Mouse (Mus musculus) heart, adult 8-10 months (tissue): Measurements from ENCODE around the gene Arhgef28. TPM values are rescaled to one million over a fixed set of nuclear protein-coding genes. Genes with fewer than 3 reads are reported as not detected.

ENCODE experiments used
- DNase-seq: peaks from one replicate; pipeline ENCODE4 v3.0.0; 2022; ENCODE audit warnings: low spot score
- total RNA-seq, 4 experiments: library from RNA; stranded (reverse); gene quantifications; 2 replicates each; pipeline ENCODE4 v1.2.4; 2022

The Arhgef28 gene
- total RNA-seq, 4 experiments from 2014 or later: 4.6 to 6.7 (median 5.6) TPM

- no peak for DNase-seq
Observed at GRCm38 (mm10) chr13:97918117-97918900, 287.9 kb downstream of the Arhgef28 start.

- no peak for DNase-seq
Observed at GRCm38 (mm10) chr13:97911013-97911412, 295.2 kb downstream of the Arhgef28 start.

- DNase-seq: no peak
Observed at GRCm38 (mm10) chr13:97902821-97903220, 303.4 kb downstream of the Arhgef28 start.

DNA sequence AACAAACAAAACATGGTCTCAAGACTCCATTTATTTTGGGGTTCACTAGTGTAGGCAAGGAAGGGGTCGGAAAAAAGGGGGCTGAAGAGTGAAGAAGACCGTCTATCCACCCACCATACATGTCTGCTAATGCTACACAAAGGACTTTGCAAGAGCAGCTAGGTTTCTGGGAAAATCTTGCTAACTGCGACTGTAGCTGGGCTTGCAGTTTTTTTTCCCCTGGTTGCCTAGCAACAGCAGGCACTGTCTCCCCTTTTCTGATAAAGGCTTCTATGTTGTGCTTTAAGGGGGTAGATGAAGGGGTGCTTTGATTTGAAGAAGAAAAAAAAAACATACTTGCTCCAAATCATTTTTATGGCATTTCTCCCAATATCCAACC, 305.9 kb downstream of the Arhgef28 start:
- DNase-seq: no peak

DNA sequence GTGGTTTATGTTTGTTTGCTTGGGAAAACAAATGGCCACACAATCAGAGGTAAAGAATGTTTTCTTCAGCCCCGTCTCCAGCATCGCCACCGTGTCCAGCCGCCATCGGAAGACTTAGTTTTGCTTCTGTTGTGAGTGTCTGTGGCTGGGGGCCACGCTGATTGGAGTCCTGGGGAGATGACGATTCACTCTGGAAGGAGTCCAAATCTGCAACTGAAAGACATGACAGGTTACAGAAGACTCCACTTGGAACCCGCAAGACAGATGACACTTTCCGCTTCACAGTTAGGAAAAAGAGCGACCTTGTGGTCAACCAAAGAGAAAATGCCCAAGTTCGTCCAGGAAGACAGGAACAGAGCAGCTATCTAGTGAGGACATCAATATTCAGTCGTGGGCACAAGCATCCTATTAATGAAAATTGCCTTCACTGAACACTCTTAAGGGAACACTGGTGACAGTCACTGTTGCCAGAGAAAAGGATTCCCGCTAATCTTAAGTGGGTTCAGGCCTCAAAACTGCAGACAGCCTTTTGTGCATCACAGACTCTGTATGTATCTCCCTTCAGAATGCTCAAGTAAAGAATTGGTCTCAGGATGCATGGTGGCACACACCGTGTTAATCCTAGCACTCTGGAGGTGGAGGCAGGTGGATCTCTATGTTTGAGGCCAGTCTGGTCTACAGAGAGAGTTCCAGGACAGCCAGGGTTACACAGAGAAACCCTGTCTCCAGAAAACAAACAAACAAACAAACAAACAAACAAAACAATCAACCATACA, 306.4 kb downstream of the Arhgef28 start:
- DNase-seq: no peak

DNA sequence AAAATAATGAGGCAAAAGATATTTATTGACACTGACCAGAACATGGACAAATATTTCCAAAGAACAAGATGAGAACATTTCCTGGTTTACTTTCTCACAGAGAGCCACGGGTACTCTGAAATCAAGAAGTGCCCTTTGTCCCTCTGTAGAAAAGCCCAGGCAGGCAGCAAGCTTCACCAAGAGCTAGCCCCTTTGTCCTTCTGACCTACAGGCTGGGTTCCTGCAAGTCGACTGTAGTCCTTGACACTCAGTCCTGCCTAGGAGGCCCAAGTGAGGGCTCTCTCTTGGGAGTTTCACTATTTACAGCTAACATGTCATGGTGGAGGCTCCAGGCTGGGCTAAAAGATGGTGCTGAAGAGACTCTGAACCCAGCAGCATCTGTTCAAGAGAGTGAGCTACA, 307.6 kb downstream of the Arhgef28 start:
- no peak for DNase-seq

- DNase-seq: no peak
Observed at GRCm38 (mm10) chr13:97893031-97893825, 313.0 kb downstream of the Arhgef28 start.

GRCm38 (mm10) chr13:97892089-97892884, 314.0 kb downstream of the Arhgef28 start:
- DNase-seq: no peak

GRCm38 (mm10) chr13:97888046-97888445, 318.2 kb downstream of the Arhgef28 start:
- DNase-seq: no peak

- DNase-seq: no peak
Observed at GRCm38 (mm10) chr13:97887558-97887957, 318.7 kb downstream of the Arhgef28 start.

DNA sequence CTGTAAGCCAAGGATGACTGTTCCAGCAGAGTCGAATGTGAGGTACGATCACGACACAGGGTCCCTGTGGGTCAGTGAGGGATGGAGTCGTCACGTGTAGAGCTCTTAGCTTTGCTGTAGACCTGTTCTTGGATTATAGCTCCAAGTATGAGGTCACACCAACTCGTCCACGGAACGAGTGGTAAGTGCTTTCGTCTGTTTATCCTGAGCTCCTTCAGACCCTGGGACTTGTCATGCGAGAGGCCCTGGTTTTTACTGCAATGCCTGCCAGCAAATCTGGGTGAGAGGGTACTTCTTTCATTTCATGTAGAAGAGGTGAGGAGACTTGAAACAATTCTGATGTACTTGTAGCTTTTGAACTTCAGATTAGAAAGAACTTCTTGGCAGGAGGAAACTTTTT, 322.6 kb downstream of the Arhgef28 start:
- no peak for DNase-seq

DNA sequence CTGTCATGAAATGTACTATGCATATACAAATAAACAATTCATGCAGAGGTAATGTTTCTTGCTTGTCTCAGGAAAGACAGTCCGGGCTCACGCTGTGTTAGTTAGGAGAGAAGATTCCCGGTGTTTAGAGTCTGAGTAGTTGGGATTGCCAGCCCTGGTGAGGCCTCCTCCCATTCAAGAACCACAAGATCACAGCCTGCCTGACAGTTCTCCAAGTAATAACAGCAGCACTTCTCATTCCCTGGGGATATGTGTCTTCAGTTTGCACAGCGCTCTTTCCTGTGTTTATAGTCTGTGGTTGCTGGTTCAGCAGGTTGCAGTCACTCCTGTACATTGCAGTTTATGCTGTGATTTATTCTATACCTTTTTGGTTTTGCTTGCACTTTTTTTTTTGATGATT, 329.8 kb downstream of the Arhgef28 start:
- no peak for DNase-seq

- no peak for DNase-seq
Observed at GRCm38 (mm10) chr13:97876031-97876430, 330.2 kb downstream of the Arhgef28 start.

GRCm38 (mm10) chr13:97869428-97869827, 336.8 kb downstream of the Arhgef28 start:
- no peak for DNase-seq

DNA sequence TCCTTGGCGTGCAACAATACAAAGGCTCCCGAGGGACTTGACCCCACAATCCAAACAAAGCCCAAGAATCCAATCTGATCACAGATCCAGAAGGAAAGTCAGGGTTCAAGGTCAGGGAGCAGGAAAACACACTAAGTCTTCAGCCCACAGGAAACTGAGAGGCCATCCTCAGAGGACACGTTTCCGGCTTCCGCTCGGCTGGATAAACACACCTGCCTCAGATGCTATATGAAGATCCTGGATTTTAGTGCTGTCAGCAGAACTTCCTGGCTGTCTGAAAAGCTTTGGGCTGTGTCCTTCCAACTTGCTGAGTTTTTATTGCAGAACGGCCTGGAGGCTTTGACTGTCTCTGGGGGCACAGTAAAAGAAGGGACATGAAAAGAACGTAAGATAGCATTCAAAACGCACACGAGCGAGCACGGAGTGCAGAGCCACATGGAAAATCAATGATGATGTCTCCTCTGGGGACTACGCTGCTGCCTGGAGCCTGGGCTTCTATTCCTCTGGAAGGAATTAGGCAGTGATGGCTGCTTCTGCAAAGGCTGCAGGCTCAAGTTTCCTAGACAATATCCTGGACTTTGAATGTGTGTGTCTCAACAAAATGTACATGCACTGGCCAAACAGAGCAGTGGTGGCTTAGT, 338.8 kb downstream of the Arhgef28 start:
- no peak for DNase-seq

DNA sequence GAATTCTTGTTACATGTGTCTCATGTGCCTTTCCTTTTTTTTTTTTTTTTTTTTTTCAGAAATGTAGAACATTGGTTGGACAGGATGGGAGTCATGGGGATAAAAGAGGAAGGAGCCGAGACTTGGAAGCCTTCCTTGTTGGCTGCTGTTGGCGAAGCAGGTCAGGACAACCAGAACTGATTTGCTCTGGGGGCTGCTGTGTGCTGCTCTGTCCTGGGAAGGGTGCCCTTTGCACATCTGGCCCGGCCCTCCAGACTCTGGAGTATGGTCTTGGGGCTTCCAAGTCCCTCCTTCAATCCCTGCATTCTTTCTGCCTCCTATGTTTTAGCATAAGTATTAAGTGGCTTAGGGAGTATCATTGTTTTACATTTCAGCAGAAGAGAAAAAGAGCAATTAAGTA, 347.2 kb downstream of the Arhgef28 start:
- DNase-seq: peak; percentile 60

GRCm38 (mm10) chr13:97857860-97858259, 348.4 kb downstream of the Arhgef28 start:
- DNase-seq: no peak

DNA sequence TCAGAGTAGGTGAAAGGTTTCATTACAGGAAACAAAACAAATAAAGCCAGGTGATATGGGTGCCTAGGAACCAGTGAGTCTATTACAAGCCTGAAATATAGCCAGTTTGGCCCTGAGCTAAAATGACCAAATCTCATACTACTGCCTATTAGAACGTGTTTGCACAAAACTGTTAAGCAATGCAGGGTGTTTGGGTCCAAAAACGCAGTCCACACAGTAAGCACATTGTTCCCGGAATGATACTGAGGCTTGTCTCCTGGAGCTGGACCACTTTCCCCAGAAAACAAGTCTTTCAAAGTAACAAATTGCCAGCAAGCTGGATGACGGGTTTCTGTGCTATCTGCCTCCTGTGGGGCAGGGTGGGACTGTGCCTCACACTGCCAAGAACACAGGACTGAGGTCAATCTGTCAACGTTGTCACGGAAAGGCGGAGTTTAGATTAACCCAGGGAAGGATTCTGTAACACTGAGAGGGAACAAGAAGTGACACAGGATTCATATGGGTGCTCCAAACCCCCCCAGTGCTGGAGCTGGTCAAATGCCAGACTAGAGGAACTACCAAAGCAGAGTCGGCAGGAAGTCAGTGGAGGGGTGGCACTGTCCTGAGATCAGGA, 352.8 kb downstream of the Arhgef28 start:
- DNase-seq: peak; percentile 85
